Mouse (Mus musculus) limb, embryonic 13.5 days (tissue): Measurements from ENCODE around the gene Cys1. TPM values are rescaled to one million over a fixed set of nuclear protein-coding genes. Genes with fewer than 3 reads are reported as not detected.
"Not testable (repeated sequence)": the region's sequence is repeated elsewhere in the genome, so short reads cannot be mapped to it uniquely, and the experiment has no call there.

Source experiments
- ATAC-seq: fragments of 200-750 bp; cut with Nextera tagmentation; 2 replicates; pipeline ENCODE4 v1.8.0; 2017; ENCODE audit warnings: low read depth, moderate number of reproducible peaks, moderate TSS enrichment; ENCODE audit not compliant: low FRiP score
- H3K27ac ChIP-seq: fragments of 300-500 bp; sonication (generic); 2 replicates; pipeline ENCODE4 v1.5.1; 2015; ENCODE audit warnings: inconsistent platforms, mild to moderate bottlenecking, moderate library complexity
- H3K27me3 ChIP-seq: fragments of 300-500 bp; sonication (generic); 2 replicates; pipeline ENCODE4 v1.6.1; 2015; ENCODE audit warnings: mild to moderate bottlenecking, inconsistent platforms
- H3K36me3 ChIP-seq: fragments of 300-500 bp; sonication (generic); 2 replicates; pipeline ENCODE4 v1.6.1; 2015; ENCODE audit warnings: inconsistent platforms, mild to moderate bottlenecking, moderate library complexity
- H3K4me1 ChIP-seq: fragments of 300-500 bp; sonication (generic); 2 replicates; pipeline ENCODE4 v1.6.1; 2015; ENCODE audit warnings: inconsistent platforms
- H3K4me2 ChIP-seq: fragments of 300-500 bp; sonication (generic); replicated peaks from 2 replicates; pipeline ENCODE4 v1.6.1; 2015; ENCODE audit warnings: inconsistent platforms, mild to moderate bottlenecking, moderate library complexity
- H3K4me3 ChIP-seq: fragments of 300-500 bp; sonication (generic); 2 replicates; pipeline ENCODE4 v1.5.1; 2015; ENCODE audit warnings: moderate library complexity, mild to moderate bottlenecking, inconsistent platforms
- H3K9ac ChIP-seq: fragments of 300-500 bp; sonication (generic); 2 replicates; pipeline ENCODE4 v1.6.1; 2015; ENCODE audit warnings: mild to moderate bottlenecking, inconsistent platforms
- H3K9me3 ChIP-seq: fragments of 300-500 bp; sonication (generic); 2 replicates; pipeline ENCODE4 v1.6.1; 2016; ENCODE audit warnings: inconsistent platforms
- WGBS: fragments of 180-500 bp; shearing (Covaris S2); methylation state at CpG from one replicate; pipeline ENCODE4 v1.1.7; 2015; 5-methylcytosine and 5-hydroxymethylcytosine counted together
- polyA plus RNA-seq: library from polyadenylated mRNA; unstranded; fragments of >200 nt; fragmentation: Nextera tagmentation; extraction: Ambion mirVana; gene quantifications from 2 replicates; pipeline ENCODE4 v1.2.1, GENCODE M21; 2015

The Cys1 gene
- polyA plus RNA-seq, 1 experiment from 2014 or later, result 3.2 TPM

DNA sequence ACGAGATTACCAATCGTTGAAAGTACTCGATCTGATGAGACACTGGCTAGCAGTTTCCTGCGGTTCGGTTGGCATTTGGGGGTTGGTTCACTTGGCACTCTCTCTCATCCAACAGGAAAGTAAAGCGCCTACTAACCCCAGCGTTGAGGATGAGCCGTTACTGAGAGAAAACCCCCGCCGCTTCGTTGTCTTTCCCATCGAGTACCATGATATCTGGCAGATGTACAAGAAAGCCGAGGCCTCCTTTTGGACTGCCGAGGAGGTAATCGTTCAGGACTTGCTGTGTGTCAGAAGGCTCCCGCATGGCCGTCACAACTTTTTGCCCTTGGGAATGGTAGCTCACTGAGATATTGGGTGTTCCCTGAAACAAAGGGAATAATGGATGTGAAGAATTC is 27.2 kb upstream of the Cys1 start:
- Histone ChIP-seq H3K36me3 (peaks cover 32% of the 10 kb centered on the region), H3K4me1 (peaks cover 55% of the 10 kb centered on the region), H3K27ac (peak overlapping the region; percentile 86; the same call in 1 of the 2 replicates), H3K4me2 (peak overlapping the region; percentile 89), H3K9me3 (no peaks in the 10 kb centered on the region), H3K9ac (peak overlapping the region; percentile 85), H3K27me3 (no peaks in the 10 kb centered on the region), H3K4me3 (peak overlapping the region; percentile 91)
- ATAC-seq, result 0 out of 2 replicates have a peak, but pooled peaks have one; percentile 2
- WGBS, result under 1% methylated on average over 17 of the region's 17 CpGs

DNA sequence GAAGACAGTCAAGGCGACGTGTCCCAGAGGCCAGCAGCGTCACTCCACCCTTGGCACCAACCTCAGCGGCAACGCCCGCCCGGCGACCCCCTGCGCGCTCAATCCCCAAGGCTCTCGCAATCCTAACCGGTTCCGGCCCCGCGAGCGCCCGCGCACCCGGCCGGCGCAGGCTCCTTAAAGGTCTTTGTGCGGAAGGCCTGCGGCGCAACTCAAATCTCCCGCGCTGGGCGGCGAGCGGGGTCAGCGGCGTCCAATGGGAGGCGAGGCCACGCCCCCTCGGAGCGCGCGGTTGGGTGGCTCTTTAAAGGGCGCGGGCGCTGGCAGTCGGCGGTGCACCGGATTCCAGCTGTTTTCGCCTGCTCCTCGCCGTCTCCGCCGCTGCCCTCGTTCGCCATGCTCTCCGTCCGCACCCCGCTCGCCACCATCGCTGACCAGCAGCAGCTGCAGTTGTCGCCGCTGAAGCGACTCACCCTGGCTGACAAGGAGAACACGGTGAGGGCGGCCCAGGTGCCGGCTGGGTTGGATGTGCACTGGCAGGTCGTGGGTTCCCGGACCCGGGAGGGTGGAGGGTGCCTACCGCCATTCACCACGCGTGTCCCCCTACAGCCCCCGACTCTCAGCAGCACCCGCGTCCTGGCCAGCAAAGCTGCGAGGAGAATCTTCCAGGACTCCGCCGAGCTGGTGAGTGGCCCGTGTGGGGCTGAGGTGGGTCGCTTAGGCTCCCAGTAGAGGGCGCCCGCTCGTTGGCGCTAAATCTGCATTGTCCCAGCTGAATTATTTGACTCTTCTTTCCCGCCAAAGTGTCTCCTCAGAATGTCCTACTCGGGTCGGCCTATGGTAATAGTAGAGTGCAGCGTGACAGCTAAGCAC is 26.6 kb upstream of the Cys1 start, which contains the start of gene Rrm2:
Gene Rrm2, plus strand, starts transcription at position 288 of the 870 bp plus-strand sequence.
- peaks cover 29% of the 10 kb centered on the region for H3K36me3 ChIP-seq
- WGBS, result under 1% methylated on average over 83 of the region's 83 CpGs
- peak; percentile 89 for ATAC-seq
- H3K9ac ChIP-seq, result peak within 1 kb of the TSS; percentile 85
- H3K4me1 ChIP-seq, result peaks cover 55% of the 10 kb centered on the region
- peak within 1 kb of the TSS; percentile 86 for H3K27ac ChIP-seq
- no peaks in the 10 kb centered on the region for H3K9me3 ChIP-seq
- peak within 1 kb of the TSS; percentile 89 for H3K4me2 ChIP-seq
- no peaks in the 10 kb centered on the region for H3K27me3 ChIP-seq
- peak within 1 kb of the TSS; percentile 91 for H3K4me3 ChIP-seq

GRCm38 (mm10) chr12:24707480-24707802 is 25.8 kb upstream of the Cys1 start:
- Histone ChIP-seq H3K4me2 (peak overlapping the region; percentile 89), H3K27me3 (no peaks in the 10 kb centered on the region), H3K9me3 (no peaks in the 10 kb centered on the region), H3K4me1 (peaks cover 52% of the 10 kb centered on the region), H3K27ac (no peak overlapping the region), H3K36me3 (peaks cover 21% of the 10 kb centered on the region), H3K4me3 (peak overlapping the region; percentile 91), H3K9ac (peak overlapping the region; percentile 67)
- ATAC-seq, result no peak
- under 1% methylated on average over 9 of the region's 9 CpGs for WGBS

GRCm38 (mm10) chr12:24706764-24707479 is 25.3 kb upstream of the Cys1 start:
- Histone ChIP-seq H3K4me1 (peaks cover 48% of the 10 kb centered on the region), H3K27me3 (no peaks in the 10 kb centered on the region), H3K27ac (peak overlapping the region; percentile 22; the same call in 1 of the 2 replicates), H3K36me3 (peaks cover 16% of the 10 kb centered on the region), H3K4me3 (peak overlapping the region; percentile 91), H3K4me2 (peak overlapping the region; percentile 89), H3K9ac (peak overlapping the region; percentile 67), H3K9me3 (no peaks in the 10 kb centered on the region)
- no peak for ATAC-seq
- under 1% methylated on average over 27 of the region's 27 CpGs for WGBS

DNA sequence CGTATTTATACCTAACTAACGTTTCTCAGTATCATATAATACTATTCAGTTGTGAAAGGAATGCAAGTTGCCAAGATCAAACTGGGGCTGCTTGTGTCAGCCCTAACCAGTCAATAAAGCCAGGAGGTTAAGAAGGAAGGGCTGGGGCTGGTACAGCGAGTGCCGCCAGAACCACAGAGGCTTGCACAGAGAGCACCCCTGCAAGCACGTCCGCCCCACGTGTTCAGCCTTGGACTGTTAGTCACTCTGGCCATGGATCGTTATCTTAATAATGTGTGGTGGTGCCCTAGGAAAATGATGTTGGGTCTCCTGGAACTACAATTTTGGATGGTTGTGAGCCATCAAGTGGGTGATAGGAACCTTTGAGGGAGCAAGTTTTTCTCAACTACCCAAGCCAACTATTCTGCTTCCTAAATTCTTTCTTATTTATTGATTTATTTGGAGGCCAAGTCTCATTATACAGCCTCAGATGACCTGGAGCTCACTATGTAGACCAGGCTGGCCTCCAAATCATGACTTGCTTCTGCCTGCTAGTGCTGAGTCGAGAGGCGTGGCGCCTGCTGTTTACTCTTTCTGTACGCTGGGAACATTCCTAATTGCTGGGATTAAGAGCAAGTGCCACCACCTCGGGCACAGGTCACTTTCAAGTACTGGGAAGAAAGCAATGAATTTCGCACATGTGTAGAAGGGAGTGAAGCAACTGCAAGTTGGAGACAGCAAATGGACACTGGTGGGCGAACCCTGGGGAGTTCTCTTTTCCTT is 24.1 kb upstream of the Cys1 start:
- ATAC-seq, result no peak
- no peaks in the 10 kb centered on the region for H3K27me3 ChIP-seq

GRCm38 (mm10) chr12:24703013-24703412 is 21.4 kb upstream of the Cys1 start:
- 0 out of 2 replicates have a peak overlapping the region, but pooled peaks have one; percentile 33 for H3K27ac ChIP-seq
- H3K9ac ChIP-seq, result no peak overlapping the region
- H3K9me3 ChIP-seq, result no peaks in the 10 kb centered on the region
- H3K27me3 ChIP-seq, result no peaks in the 10 kb centered on the region
- no peaks in the 10 kb centered on the region for H3K36me3 ChIP-seq
- 77% methylated on average over 3 of the region's 3 CpGs for WGBS
- peaks cover 19% of the 10 kb centered on the region for H3K4me1 ChIP-seq
- no peak overlapping the region for H3K4me2 ChIP-seq
- H3K4me3 ChIP-seq, result no peak overlapping the region
- no peak for ATAC-seq

More for the DNA sequence above, 24.1 kb upstream of the Cys1 start:
- Histone ChIP-seq H3K9me3 (no peaks in the 10 kb centered on the region), H3K9ac (no peak overlapping the region), H3K4me2 (peak overlapping the region; percentile 89), H3K27ac (no peak overlapping the region), H3K4me1 (peaks cover 37% of the 10 kb centered on the region), H3K36me3 (peaks cover 4% of the 10 kb centered on the region), H3K4me3 (no peak overlapping the region)
- WGBS, result 70% methylated on average over 15 of the region's 15 CpGs

- not testable (repeated sequence) for H3K27me3 ChIP-seq, H3K4me1 ChIP-seq, H3K9ac ChIP-seq, H3K27ac ChIP-seq, H3K36me3 ChIP-seq, H3K9me3 ChIP-seq, ATAC-seq, H3K4me2 ChIP-seq, H3K4me3 ChIP-seq
- WGBS, result 89% methylated on average over 9 of the region's 9 CpGs
Observed at GRCm38 (mm10) chr12:24701621-24702020, 20.0 kb upstream of the Cys1 start.

DNA sequence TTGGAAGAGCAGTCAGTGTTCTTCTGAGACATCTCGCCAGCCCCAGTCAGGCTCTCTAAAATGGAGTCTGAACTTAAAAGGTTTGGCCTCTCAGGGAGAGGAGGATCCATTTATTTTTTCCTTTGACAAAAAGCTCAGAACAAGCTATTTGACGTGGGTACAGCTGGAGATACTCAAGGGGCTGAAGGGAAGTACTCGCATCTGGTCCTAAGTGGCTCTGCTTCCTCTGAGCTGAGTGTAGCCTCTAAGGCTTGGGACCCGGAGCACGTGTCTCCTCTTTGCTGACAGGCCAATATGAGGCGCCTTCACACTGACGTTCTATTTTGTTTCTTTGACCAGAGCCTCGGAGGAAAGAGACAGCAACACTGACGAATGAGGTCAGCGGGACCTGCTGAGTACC is 18.0 kb upstream of the Cys1 start:
- no peak for ATAC-seq
- Histone ChIP-seq H3K27ac (no peak overlapping the region), H3K9me3 (no peaks in the 10 kb centered on the region), H3K4me2 (no peak overlapping the region), H3K36me3 (no peaks in the 10 kb centered on the region), H3K27me3 (0 out of 2 replicates have a peak, but pooled peaks cover 4% of the 10 kb centered on the region), H3K4me1 (no peaks in the 10 kb centered on the region), H3K4me3 (no peak overlapping the region), H3K9ac (no peak overlapping the region)
- WGBS, result 67% methylated on average over 10 of the region's 10 CpGs

DNA sequence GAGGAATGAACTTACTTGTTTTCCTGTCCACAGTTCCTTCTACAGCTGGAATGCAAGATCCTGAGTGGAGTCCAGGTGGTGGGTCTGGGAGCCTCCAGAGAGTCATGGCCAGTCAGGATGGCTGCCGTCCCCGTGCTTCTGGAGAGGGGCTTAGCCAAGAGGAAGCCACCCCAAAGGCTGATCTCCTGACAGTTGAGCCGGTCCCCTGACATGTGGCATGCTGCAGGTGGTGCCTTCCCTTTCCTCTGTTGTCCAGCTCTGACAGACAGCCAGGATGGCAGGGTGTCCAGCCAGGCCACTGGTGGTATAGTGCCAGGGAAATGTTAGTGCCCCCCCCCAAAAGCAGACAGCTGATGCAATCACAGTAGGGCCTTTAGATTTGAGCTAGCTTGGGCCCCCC is 16.9 kb upstream of the Cys1 start:
- no peak overlapping the region for H3K4me3 ChIP-seq
- no peaks in the 10 kb centered on the region for H3K36me3 ChIP-seq
- no peaks in the 10 kb centered on the region for H3K4me1 ChIP-seq
- 71% methylated on average over 3 of the region's 3 CpGs for WGBS
- H3K9ac ChIP-seq, result no peak overlapping the region
- no peak overlapping the region for H3K27ac ChIP-seq
- ATAC-seq, result no peak
- 0 out of 2 replicates have a peak, but pooled peaks cover 4% of the 10 kb centered on the region for H3K27me3 ChIP-seq
- H3K4me2 ChIP-seq, result no peak overlapping the region
- no peaks in the 10 kb centered on the region for H3K9me3 ChIP-seq

GRCm38 (mm10) chr12:24697484-24698204 is 16.0 kb upstream of the Cys1 start:
- 0 out of 2 replicates have a peak, but pooled peaks have one; percentile 32 for ATAC-seq
- Histone ChIP-seq H3K9me3 (no peaks in the 10 kb centered on the region), H3K36me3 (no peaks in the 10 kb centered on the region), H3K4me1 (no peaks in the 10 kb centered on the region), H3K4me2 (0 out of 2 replicates have a peak overlapping the region, but pooled peaks have one; percentile 32), H3K4me3 (no peak overlapping the region), H3K27me3 (0 out of 2 replicates have a peak, but pooled peaks cover 4% of the 10 kb centered on the region), H3K27ac (no peak overlapping the region), H3K9ac (no peak overlapping the region)
- 61% methylated on average over 8 of the region's 8 CpGs for WGBS
